Mouse (Mus musculus) embryonic facial prominence, embryonic 11.5 days (tissue): ENCODE measurements around the gene Gpr45. TPM values are rescaled to one million over a fixed set of nuclear protein-coding genes. Genes with fewer than 3 reads are reported as not detected.

Source experiments
- ATAC-seq: fragments of 200-750 bp; cut with Nextera tagmentation; replicated peaks from 2 replicates; pipeline ENCODE4 v1.8.0; 2017; ENCODE audit warnings: low read depth; ENCODE audit not compliant: insufficient number of reproducible peaks, low FRiP score, low TSS enrichment
- DNase-seq: peaks from one replicate; pipeline ENCODE4 v3.0.0-alpha.2; 2015; ENCODE audit warnings: low spot score
- H3K27ac ChIP-seq: fragments of 300-500 bp; sonication (generic); replicated peaks from 2 replicates; pipeline ENCODE4 v1.5.1; 2014; ENCODE audit warnings: mild to moderate bottlenecking, low read depth, low read length, control low read depth
- H3K27me3 ChIP-seq: fragments of 300-500 bp; sonication (generic); 2 replicates; pipeline ENCODE4 v1.6.1; 2014; ENCODE audit warnings: mild to moderate bottlenecking, low read length, moderate library complexity, mixed read lengths; ENCODE audit not compliant: control insufficient read depth, insufficient read depth
- H3K36me3 ChIP-seq: fragments of 300-500 bp; sonication (generic); replicated peaks from 2 replicates; pipeline ENCODE4 v1.6.1; 2014; ENCODE audit warnings: low read depth, mild to moderate bottlenecking, low read length, moderate library complexity, mixed read lengths; ENCODE audit not compliant: control insufficient read depth, insufficient read depth
- H3K4me1 ChIP-seq: fragments of 300-500 bp; sonication (generic); 2 replicates; pipeline ENCODE4 v1.6.1; 2014; ENCODE audit warnings: low read length, mixed read lengths; ENCODE audit not compliant: control insufficient read depth, insufficient read depth
- H3K4me2 ChIP-seq: fragments of 300-500 bp; sonication (generic); 2 replicates; pipeline ENCODE4 v1.6.1; 2014; ENCODE audit warnings: low read depth, mild to moderate bottlenecking, control low read depth, low read length, moderate library complexity
- H3K4me3 ChIP-seq: fragments of 300-500 bp; sonication (generic); 2 replicates; pipeline ENCODE4 v1.5.1; 2014; ENCODE audit warnings: low read depth, low read length, control low read depth
- H3K9ac ChIP-seq: fragments of 300-500 bp; sonication (generic); replicated peaks from 2 replicates; pipeline ENCODE4 v1.6.1; 2014; ENCODE audit warnings: mild to moderate bottlenecking, control low read depth, low read length
- H3K9me3 ChIP-seq: fragments of 300-500 bp; sonication (generic); replicated peaks from 2 replicates; pipeline ENCODE4 v1.6.1; 2016; ENCODE audit warnings: mild to moderate bottlenecking, low read length, inconsistent platforms, mixed read lengths; ENCODE audit not compliant: control insufficient read depth
- WGBS: fragments of 180-500 bp; shearing (Covaris S2); extraction: QIAGEN DNeasy Blood & Tissue Kit; methylation state at CpG from one replicate; pipeline ENCODE4 v1.1.7; 2014; 5-methylcytosine and 5-hydroxymethylcytosine counted together
- microRNA-seq: library from miRNA; unstranded; fragments of <30 nt; microRNA quantifications from one replicate; pipeline ENCODE4, GENCODE M21; 2016; ENCODE audit warnings: borderline number of aligned reads
- polyA plus RNA-seq: library from polyadenylated mRNA; unstranded; fragments of >200 nt; fragmentation: Nextera tagmentation; extraction: Ambion mirVana; gene quantifications from 2 replicates; pipeline ENCODE4 v1.2.1, GENCODE M21; 2014

Gpr45 gene
- polyA plus RNA-seq, 1 experiment from 2014 or later: 18.6 TPM

GRCm38 (mm10) chr1:43078124-43078523, 125.5 kb downstream of the Gpr45 start:
- Histone ChIP-seq H3K9me3 (no peaks in the 10 kb centered on the region), H3K4me1 (no peaks in the 10 kb centered on the region), H3K36me3 (no peaks in the 10 kb centered on the region), H3K27ac (no peak overlapping the region), H3K27me3 (no peaks in the 10 kb centered on the region), H3K4me2 (no peak overlapping the region), H3K4me3 (no peak overlapping the region), H3K9ac (no peak overlapping the region)
- WGBS: 85% methylated on average over 2 of the region's 2 CpGs
- no peak for DNase-seq
- no peak for ATAC-seq

- DNase-seq: no peak
- H3K36me3 ChIP-seq: no peaks in the 10 kb centered on the region
- H3K4me1 ChIP-seq: no peaks in the 10 kb centered on the region
Measured at GRCm38 (mm10) chr1:43082946-43083345, 130.3 kb downstream of the Gpr45 start.

More at GRCm38 (mm10) chr1:43082946-43083345, 130.3 kb downstream of the Gpr45 start:
- H3K9me3 ChIP-seq: no peaks in the 10 kb centered on the region
- WGBS: 82% methylated on average over 5 of the region's 5 CpGs
- H3K27ac ChIP-seq: no peak overlapping the region
- H3K27me3 ChIP-seq: no peaks in the 10 kb centered on the region
- no peak overlapping the region for H3K4me3 ChIP-seq
- no peak for ATAC-seq
- H3K4me2 ChIP-seq: no peak overlapping the region
- H3K9ac ChIP-seq: no peak overlapping the region

Small RNA genes within 50 kb of the gene (microRNA-seq; reads per million reads assigned to microRNA genes)
- not detected for gene Gm24001

Other genes with a start within 250 kb of the Gpr45 start
- 60.0 and 63.1 TPM in 2 replicates for gene Mrps9, start 101.6 kb upstream of the Gpr45 start, polyA plus RNA-seq
- gene Tgfbrap1, start 145.8 kb downstream of the Gpr45 start, polyA plus RNA-seq: 10.6 and 12.1 TPM in 2 replicates
- 44.4 and 44.7 TPM in 2 replicates for gene AI597479, start 145.8 kb downstream of the Gpr45 start, polyA plus RNA-seq
- 14.6 and 17.3 TPM in 2 replicates for gene Fhl2, start 244.1 kb downstream of the Gpr45 start, polyA plus RNA-seq